ENCODE assay signal across 8 mouse cellular contexts in the genomic region with DNA sequence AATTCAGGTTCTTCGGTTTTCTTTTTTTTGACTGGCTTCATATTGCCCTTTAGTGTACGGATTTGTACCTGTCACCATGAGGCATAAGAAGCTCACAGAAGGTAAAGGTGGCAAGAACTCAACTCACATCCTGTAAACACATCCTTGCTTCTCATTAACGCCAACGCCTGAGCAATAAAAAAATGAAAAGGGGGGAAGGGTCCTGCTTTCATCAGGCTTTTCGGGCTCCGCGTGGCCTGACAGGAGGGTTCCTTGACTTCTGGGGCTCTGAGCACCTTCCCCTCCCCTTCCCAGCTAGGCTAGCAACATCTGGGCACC. TPM values are rescaled to one million over a fixed set of nuclear protein-coding genes. Genes with fewer than 3 reads are reported as not detected.
A peak's percentile ranks its signal among the peaks of the same experiment; 100 is the strongest.
DNase-seq lines count a peak whose midpoint lies in the region; ATAC-seq lines count a peak whose summit lies in the region.

No protein-coding gene starts in this region.

- intact Hi-C loops in heart, postnatal 14 days (cut with DNase I), result no loop called here

- H3K9me3 ChIP-seq in heart, embryonic 15.5 days (replicated peaks), result no peaks in the 10 kb centered on the region

- no peak overlapping the region for H3K27ac ChIP-seq in heart, embryonic 15.5 days

- H3K36me3 ChIP-seq in heart, embryonic 15.5 days, result no peaks in the 10 kb centered on the region

- peak overlapping the region; percentile 71 for H3K9ac ChIP-seq in heart, embryonic 15.5 days

- H3K4me1 ChIP-seq in heart, embryonic 15.5 days (replicated peaks), result peaks cover 9% of the 10 kb centered on the region

- ATAC-seq in heart, embryonic 15.5 days (replicated peaks; ENCODE audit: insufficient number of reproducible peaks, insufficient read depth, low FRiP score, low read depth), result no peak
- ATAC-seq in granulocyte monocyte progenitor cell, adult 5-6 weeks (replicated peaks; ENCODE audit: poor library complexity, severe bottlenecking), result peak; percentile 67

- DNase-seq in heart, postnatal 14 days, result no peak
- DNase-seq in R1 (ENCODE audit: low read depth, low spot score), result peak; percentile 79
- peak; percentile 46 for DNase-seq in mesoderm, embryonic 11.5 days (ENCODE audit: low read depth, low spot score)
- no peak for DNase-seq in adrenal gland, adult 2 months
- no peak for DNase-seq in adrenal gland, postnatal 4 days (ENCODE audit: low spot score in 2 of 2)
- no peak for DNase-seq in thymus, postnatal 14 days

- peak overlapping the region; percentile 85 for H3K4me3 ChIP-seq in heart, embryonic 15.5 days

- peak overlapping the region; percentile 100 for H3K4me2 ChIP-seq in heart, embryonic 15.5 days

- H3K27me3 ChIP-seq in heart, embryonic 15.5 days, result peaks cover 12% of the 10 kb centered on the region; the same call in 1 of the 2 replicates

- 23% methylated on average over 7 of the region's 7 CpGs for WGBS in heart, embryonic 15.5 days

RNA-seq across cellular contexts. Expression of gene Zdhhc23, which starts 0.6 kb away (rescaled TPM):
- polyA plus RNA-seq in heart, embryonic 15.5 days (2015; fragmentation: Nextera tagmentation; extraction: Ambion mirVana), result 0.81 and 1.3 TPM in 2 replicates
- total RNA-seq in heart, postnatal 14 days (2021), result under 1 TPM; 0.49 to 0.57 TPM
- 0.60 and 1.4 TPM in 2 replicates for total RNA-seq in granulocyte monocyte progenitor cell, adult 5-6 weeks (2014; fragmentation: Nextera tagmentation)
- 0.52 and 0.78 TPM in 2 replicates for total RNA-seq in granulocyte monocyte progenitor cell, adult 5-6 weeks (2017)
- 1 to 10 TPM; 1.1 TPM for total RNA-seq in adrenal gland, adult 2 months (2021)
- polyA plus RNA-seq in adrenal gland, adult 2 months (2012; rRNA removed), result 0.19 and 0.33 TPM in 2 replicates
- total RNA-seq in adrenal gland, postnatal 4 days (2021), result 1 to 10 TPM in 1 of 2 experiments, under 1 TPM in 1; 0.73 to 1.9 TPM

RNA-seq across cellular contexts. Expression of gene Qtrt2, which starts 52.4 kb away (rescaled TPM):
- polyA plus RNA-seq in heart, embryonic 15.5 days (2015; fragmentation: Nextera tagmentation; extraction: Ambion mirVana), result 13.7 and 14.9 TPM in 2 replicates
- 10 to 100 TPM; 14.7 to 16.2 TPM for total RNA-seq in heart, postnatal 14 days (2021)
- total RNA-seq in granulocyte monocyte progenitor cell, adult 5-6 weeks (2014; fragmentation: Nextera tagmentation), result 18.0 and 27.8 TPM in 2 replicates
- 27.3 and 58.6 TPM in 2 replicates for total RNA-seq in granulocyte monocyte progenitor cell, adult 5-6 weeks (2017)
- total RNA-seq in adrenal gland, adult 2 months (2021), result 10 to 100 TPM; 28.0 TPM
- polyA plus RNA-seq in adrenal gland, adult 2 months (2012; rRNA removed), result 6.2 and 15.6 TPM in 2 replicates
- total RNA-seq in adrenal gland, postnatal 4 days (2021), result 10 to 100 TPM; 45.5 to 46.5 TPM

Comparison
In these comparisons a context has a peak if more than half of its experiments do, and no peak if none do; other contexts are left out.
1. DNase-seq: peak in R1 (single experiment) and mesoderm, embryonic 11.5 days (single experiment); none in heart, postnatal 14 days (0 of 2), adrenal gland, adult 2 months (single experiment), adrenal gland, postnatal 4 days (0 of 2) and thymus, postnatal 14 days (single experiment).